Mouse (Mus musculus): Measurements from ENCODE around the gene Slc24a4.

DNA sequence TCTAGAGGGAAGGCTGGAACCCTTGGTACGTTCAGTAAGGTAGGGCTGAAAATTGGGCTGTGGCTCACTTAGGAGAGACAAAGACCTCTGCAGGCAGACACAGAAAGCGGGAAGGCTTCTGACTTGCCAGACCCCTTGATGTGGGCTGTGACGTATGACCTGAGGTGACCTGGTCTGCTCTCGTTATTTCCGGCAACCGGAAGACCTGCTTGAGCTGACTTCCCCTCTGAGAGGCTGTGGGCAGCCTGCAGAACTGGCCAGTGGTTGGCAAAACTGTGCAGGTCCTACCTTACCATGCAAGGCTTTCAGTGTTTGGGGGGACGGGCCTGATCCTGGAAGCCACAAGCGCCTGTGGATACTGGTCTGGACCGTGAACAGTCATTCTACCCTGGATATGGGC is 173.8 kb downstream of the Slc24a4 start:
- no peak for TF ChIP-seq CTCF (IDR thresholded peaks at IDR 0.05; ENCODE audit: low read depth, low read length)
- no peak for TF ChIP-seq EP300 (IDR thresholded peaks at IDR 0.05; ENCODE audit: insufficient read depth, low read depth, low read length)
